Mouse (Mus musculus): ENCODE results near the gene Ntn1. TPM values are rescaled to one million over a fixed set of nuclear protein-coding genes. Genes with fewer than 3 reads are reported as not detected.

Gene Ntn1
- 1 to 10 TPM; 6.0 to 7.3 (median 7.0) TPM for total RNA-seq (2022)

DNA sequence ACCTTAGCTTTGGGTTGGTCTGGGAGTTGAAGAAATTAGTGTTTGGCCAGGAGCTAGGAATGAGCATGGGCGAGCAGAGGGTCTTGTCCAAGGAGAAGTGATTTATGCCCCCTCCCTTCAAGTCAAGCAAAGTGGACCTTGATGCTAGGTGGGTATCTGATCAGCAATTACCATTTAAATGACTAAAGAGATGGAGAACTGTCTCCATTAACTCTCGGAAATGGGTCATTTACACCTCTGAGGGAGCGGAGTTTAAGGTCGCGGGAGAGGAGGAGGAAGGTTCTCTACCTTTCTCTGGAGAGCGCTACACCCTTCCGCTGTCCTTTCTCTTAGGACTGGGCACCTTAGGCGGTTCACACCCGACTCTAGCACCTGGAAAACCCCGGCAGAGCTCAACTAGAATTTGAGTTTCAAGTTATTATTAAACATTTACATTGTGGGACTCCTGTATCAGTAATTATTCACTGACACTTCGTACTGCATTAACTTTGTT lies at the start of gene Ntn1:
Gene Ntn1 (minus strand): TSS at position 97 of the 493 bp plus-strand sequence.
- DNase-seq (ENCODE audit: low spot score in 2 of 2): no peak

DNA sequence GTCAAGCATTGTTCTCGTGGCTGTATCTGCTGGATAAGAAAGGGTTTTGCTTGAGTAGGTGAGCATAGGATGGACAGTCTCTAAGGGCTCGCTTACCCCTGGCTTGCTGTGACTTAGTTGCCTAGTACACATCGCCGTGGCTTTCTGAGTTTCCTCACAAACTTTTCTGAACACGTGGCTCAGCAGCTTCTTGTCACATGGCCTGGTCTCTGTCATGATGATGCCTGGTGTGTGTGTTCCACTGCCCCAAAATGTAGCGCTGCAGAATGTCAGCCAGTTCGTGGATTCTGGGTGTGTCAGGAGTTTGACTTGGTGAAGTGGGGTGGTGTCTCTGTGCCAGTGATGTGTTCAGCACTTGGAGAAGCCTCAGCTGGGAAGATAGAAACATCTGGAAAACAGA lies 47.7 kb upstream of the Ntn1 start:
- DNase-seq (ENCODE audit: low spot score in 2 of 2): no peak

DNA sequence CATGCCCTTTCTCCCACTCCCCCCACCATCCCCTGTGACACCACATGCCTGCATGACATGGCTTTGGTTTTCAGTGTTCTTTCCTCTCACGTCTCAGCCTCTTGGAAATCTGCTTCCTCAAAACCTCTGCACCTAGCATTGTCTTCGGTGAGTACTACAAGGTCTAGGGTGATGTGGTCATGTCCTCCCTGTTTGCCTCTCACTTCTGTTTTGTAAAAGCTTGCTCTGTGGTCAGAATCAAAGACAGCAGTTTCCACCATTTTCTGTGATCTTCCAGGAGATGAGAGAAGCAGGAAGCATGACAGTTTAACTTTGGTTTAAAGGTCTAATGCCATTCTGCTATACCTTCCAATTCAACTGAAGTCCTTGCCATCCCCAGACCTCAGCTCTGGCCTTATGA lies 46.6 kb upstream of the Ntn1 start:
- no peak for DNase-seq (ENCODE audit: low spot score in 2 of 2)

- DNase-seq (ENCODE audit: low spot score in 2 of 2): no peak
These were observed 45.9 kb upstream of the Ntn1 start for GRCm38 (mm10) chr11:68446547-68446946.

DNA sequence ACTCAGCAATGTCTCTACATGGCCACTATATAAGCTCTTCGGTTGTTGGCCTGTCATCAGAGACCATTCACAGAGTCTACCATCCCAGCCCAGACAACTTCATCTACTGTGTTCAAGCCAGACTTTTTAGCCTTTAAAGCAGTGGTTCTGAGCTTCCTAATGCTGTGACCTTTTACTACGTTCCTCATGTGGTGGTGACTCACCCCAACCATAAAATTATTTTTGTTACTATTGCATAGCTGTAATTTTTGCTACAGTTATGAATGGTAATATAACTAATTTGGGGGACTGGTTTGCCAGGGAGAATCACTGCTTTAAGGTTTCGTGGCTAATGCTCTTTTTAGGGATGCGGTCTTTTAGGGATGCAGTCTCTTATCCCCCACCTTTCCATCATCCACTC lies 45.3 kb upstream of the Ntn1 start:
- no peak for DNase-seq (ENCODE audit: low spot score in 2 of 2)

GRCm38 (mm10) chr11:68442983-68443638 lies 42.5 kb upstream of the Ntn1 start:
- DNase-seq (ENCODE audit: low spot score in 2 of 2): no peak

DNA sequence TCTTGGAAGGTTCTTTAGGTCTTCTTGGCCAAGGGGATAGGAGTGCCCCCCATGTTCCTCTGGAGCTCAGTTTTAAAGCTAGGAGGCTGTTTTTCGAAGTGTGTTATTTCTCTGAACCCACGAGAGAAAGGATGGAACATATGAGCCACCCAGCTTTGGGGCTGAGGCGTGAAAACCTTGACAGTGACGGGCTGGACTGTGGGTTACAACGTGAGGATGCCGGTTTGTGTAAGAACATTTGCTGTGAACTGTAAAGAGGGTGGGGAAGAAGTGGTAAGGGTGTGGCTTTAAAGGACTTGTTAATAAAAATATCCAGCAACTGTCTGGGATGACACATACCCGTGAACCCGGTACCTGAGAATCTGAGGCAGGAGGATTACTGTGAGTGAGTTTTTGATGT lies 41.7 kb upstream of the Ntn1 start:
- no peak for DNase-seq (ENCODE audit: low spot score in 2 of 2)

DNA sequence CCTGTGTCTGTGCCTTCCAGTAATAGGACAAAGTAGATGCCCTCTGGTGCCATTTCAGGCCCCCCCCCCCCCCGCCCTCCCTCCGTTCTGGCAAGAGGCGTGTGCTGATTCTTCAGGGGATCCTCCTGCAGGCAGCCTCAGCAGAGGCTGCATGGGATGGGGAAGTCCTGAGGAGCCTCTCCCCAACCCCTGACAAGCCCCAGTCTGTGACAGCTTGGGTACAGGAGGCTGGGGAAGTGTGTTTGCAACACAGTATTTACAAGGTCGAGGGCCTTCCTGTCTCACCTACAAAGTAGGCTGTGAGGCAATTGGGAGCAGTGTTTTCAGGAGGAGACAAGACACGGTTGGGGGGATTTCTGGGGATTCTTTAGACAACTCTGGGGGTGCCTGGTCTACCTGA lies 40.3 kb upstream of the Ntn1 start:
- DNase-seq (ENCODE audit: low spot score in 2 of 2): no peak

DNA sequence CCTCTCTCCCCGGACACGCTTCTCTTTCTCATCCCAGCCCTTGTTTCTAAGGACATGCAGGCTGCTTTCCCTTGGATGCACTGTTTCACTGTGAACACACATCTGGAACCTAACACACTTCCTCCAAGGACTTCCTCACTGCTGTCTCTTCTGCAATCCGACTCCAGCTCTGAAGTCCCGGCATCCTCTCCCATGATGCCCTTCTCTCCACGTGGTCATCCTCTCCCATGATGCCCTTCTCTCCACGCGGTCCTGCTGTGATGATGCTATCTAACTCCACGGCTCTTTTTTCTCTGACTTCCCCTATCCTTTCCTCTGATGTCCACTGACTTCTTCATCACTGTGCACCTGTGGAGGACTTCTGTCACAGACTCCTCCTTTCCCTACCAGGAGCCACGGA lies 39.5 kb upstream of the Ntn1 start:
- no peak for DNase-seq (ENCODE audit: low spot score in 2 of 2)

- no peak for DNase-seq (ENCODE audit: low spot score in 2 of 2)
These were observed 35.8 kb upstream of the Ntn1 start for GRCm38 (mm10) chr11:68436376-68436775.

GRCm38 (mm10) chr11:68435601-68436000 lies 35.0 kb upstream of the Ntn1 start:
- DNase-seq (ENCODE audit: low spot score in 2 of 2): no peak

- no peak for DNase-seq (ENCODE audit: low spot score in 2 of 2)
These were observed 34.1 kb upstream of the Ntn1 start for GRCm38 (mm10) chr11:68434697-68435096.

GRCm38 (mm10) chr11:68433534-68433933 lies 32.9 kb upstream of the Ntn1 start:
- DNase-seq (ENCODE audit: low spot score in 2 of 2): no peak

GRCm38 (mm10) chr11:68432361-68433021 lies 31.9 kb upstream of the Ntn1 start:
- no peak for DNase-seq (ENCODE audit: low spot score in 2 of 2)

GRCm38 (mm10) chr11:68431699-68432360 lies 31.2 kb upstream of the Ntn1 start, which contains the start of gene Pik3r5:
Gene Pik3r5 (plus strand): TSS chr11:68432121.
- DNase-seq (ENCODE audit: low spot score in 2 of 2): peak; percentile 6 to 54

DNA sequence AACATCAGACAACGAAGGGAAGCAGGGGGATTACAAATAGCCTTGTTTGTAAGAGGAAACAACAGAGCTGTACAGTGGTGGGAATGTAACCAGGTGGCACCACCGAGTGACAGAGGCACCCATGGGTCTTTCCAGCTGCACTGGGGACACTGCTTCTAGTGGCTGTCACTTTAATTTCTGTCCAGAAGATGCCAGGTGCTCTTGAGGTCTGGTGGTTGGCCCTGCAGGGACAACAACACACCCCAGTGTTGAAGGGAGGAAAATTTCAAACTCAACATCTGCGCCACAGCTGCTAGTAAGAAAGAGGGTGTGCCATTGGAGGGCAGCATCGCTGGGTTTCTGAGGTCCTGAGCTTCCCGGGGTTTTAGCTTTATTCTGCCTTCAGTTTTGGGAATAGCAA lies 30.0 kb upstream of the Ntn1 start:
- no peak for DNase-seq (ENCODE audit: low spot score in 2 of 2)

- DNase-seq (ENCODE audit: low spot score in 2 of 2): no peak
These were observed 26.5 kb upstream of the Ntn1 start for GRCm38 (mm10) chr11:68427083-68427570.

- DNase-seq (ENCODE audit: low spot score in 2 of 2): no peak
These were observed 25.1 kb upstream of the Ntn1 start for GRCm38 (mm10) chr11:68425492-68426315.

GRCm38 (mm10) chr11:68417831-68418230 lies 17.2 kb upstream of the Ntn1 start:
- no peak for DNase-seq (ENCODE audit: low spot score in 2 of 2)

DNA sequence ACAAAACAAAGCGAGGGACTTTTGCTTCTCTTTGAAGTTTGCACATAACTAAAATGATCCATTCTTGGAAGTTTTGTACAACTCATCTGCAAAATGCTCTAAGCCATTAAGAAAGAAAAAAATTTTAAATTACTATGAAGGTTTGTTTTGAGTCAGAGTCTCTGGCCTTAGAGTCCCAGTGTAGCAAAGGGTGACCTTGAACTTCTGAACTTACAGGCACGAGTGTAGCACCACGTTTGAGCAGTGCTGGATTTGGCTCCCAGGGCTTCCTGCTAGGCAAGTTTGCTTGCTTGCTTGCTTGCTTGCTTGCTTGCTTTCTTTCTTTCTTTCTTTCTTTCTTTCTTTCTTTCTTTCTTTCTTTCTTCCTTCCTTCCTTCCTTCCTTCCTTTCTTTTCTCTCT lies 16.4 kb upstream of the Ntn1 start:
- DNase-seq (ENCODE audit: low spot score in 2 of 2): no peak

GRCm38 (mm10) chr11:68408127-68408526 lies 7.5 kb upstream of the Ntn1 start:
- peak; percentile 34 to 67 for DNase-seq (ENCODE audit: low spot score in 2 of 2)
